Mouse (Mus musculus) testis, adult 2 months (tissue): Measurements from ENCODE around the gene Usp33.

Source experiments
- CTCF ChIP-seq: fragments of 200-500 bp; IDR thresholded peaks from 2 replicates; pipeline ENCODE4 v1.5.1; 2012; ENCODE audit warnings: low read depth, mild to moderate bottlenecking, inconsistent platforms, low read length, moderate library complexity; ENCODE audit not compliant: control insufficient read depth, insufficient read depth, insufficient replicate concordance
- POLR2A ChIP-seq: fragments of 200-500 bp; IDR thresholded peaks from 2 replicates; pipeline ENCODE4 v1.6.1; 2012; ENCODE audit warnings: low read depth, mild to moderate bottlenecking, inconsistent platforms, low read length, moderate library complexity; ENCODE audit not compliant: control insufficient read depth

GRCm38 (mm10) chr3:152302991-152303390 is 43.3 kb upstream of the Usp33 start:
- TF ChIP-seq CTCF (no peak), POLR2A (no peak)
